Mouse (Mus musculus) heart, embryonic 11.5 days (tissue): ENCODE data around the gene Vmn2r101. TPM values are rescaled to one million over a fixed set of nuclear protein-coding genes. Genes with fewer than 3 reads are reported as not detected.

ENCODE experiments used
- ATAC-seq: fragments of 200-750 bp; cut with Nextera tagmentation; replicated peaks from 2 replicates; pipeline ENCODE4 v1.8.0; 2017; ENCODE audit warnings: moderate library complexity; ENCODE audit not compliant: insufficient number of reproducible peaks, low FRiP score, low TSS enrichment
- H3K27ac ChIP-seq: fragments of 300-500 bp; sonication (generic); 2 replicates; pipeline ENCODE4 v1.5.1; 2014; ENCODE audit warnings: mild to moderate bottlenecking, low read depth, low read length
- H3K27me3 ChIP-seq: fragments of 300-500 bp; sonication (generic); 2 replicates; pipeline ENCODE4 v1.6.1; 2014; ENCODE audit warnings: mild to moderate bottlenecking, low read length, mixed read lengths; ENCODE audit not compliant: control insufficient read depth, insufficient read depth
- H3K36me3 ChIP-seq: fragments of 300-500 bp; sonication (generic); 2 replicates; pipeline ENCODE4 v1.6.1; 2014; ENCODE audit warnings: mild to moderate bottlenecking, low read length, moderate library complexity, mixed read lengths; ENCODE audit not compliant: control insufficient read depth, insufficient read depth
- H3K4me1 ChIP-seq: fragments of 300-500 bp; sonication (generic); 2 replicates; pipeline ENCODE4 v1.6.1; 2014; ENCODE audit warnings: low read length; ENCODE audit not compliant: control insufficient read depth, insufficient read depth
- H3K4me2 ChIP-seq: fragments of 300-500 bp; sonication (generic); 2 replicates; pipeline ENCODE4 v1.6.1; 2014; ENCODE audit warnings: mild to moderate bottlenecking, moderate library complexity
- H3K4me3 ChIP-seq: fragments of 300-500 bp; sonication (generic); 2 replicates; pipeline ENCODE4 v1.5.1; 2014; ENCODE audit warnings: low read depth, low read length
- H3K9ac ChIP-seq: fragments of 300-500 bp; sonication (generic); 2 replicates; pipeline ENCODE4 v1.6.1; 2014; ENCODE audit warnings: mild to moderate bottlenecking, low read depth, low read length, moderate library complexity
- H3K9me3 ChIP-seq: fragments of 300-500 bp; sonication (generic); replicated peaks from 2 replicates; pipeline ENCODE4 v1.6.1; 2016; ENCODE audit warnings: low read length; ENCODE audit not compliant: control insufficient read depth
- WGBS: fragments of 180-500 bp; shearing (Covaris S2); extraction: QIAGEN DNeasy Blood & Tissue Kit; methylation state at CpG from one replicate; pipeline ENCODE4 v1.1.7; 2014; ENCODE audit not compliant: insufficient replicate concordance; 5-methylcytosine and 5-hydroxymethylcytosine counted together
- polyA plus RNA-seq: library from polyadenylated mRNA; unstranded; fragments of >200 nt; fragmentation: Nextera tagmentation; extraction: Ambion mirVana; gene quantifications from 2 replicates; pipeline ENCODE4 v1.2.1, GENCODE M21; 2014

Gene Vmn2r101
- polyA plus RNA-seq: not detected in 2 replicates

- H3K4me2 ChIP-seq: no peak within 1 kb of the TSS
- H3K4me1 ChIP-seq: no peaks in the 10 kb centered on the region
- no peak within 1 kb of the TSS for H3K4me3 ChIP-seq
- H3K9me3 ChIP-seq: 0 out of 2 replicates have a peak, but pooled peaks cover 3% of the 10 kb centered on the region
- no peak within 1 kb of the TSS for H3K9ac ChIP-seq
- H3K27ac ChIP-seq: no peak within 1 kb of the TSS
- no peaks in the 10 kb centered on the region for H3K36me3 ChIP-seq
- ATAC-seq: no peak
- no peaks in the 10 kb centered on the region for H3K27me3 ChIP-seq
Measured at GRCm38 (mm10) chr17:19576927-19577326, at the start of gene Vmn2r101. TSS of gene Vmn2r101 (plus strand) at chr17:19577227.

GRCm38 (mm10) chr17:19629328-19629727 is 52.3 kb downstream of the Vmn2r101 start:
- Histone ChIP-seq H3K4me3 (no peak overlapping the region), H3K27me3 (no peaks in the 10 kb centered on the region), H3K9me3 (peaks cover 14% of the 10 kb centered on the region), H3K9ac (no peak overlapping the region), H3K27ac (no peak overlapping the region), H3K4me1 (no peaks in the 10 kb centered on the region), H3K36me3 (no peaks in the 10 kb centered on the region), H3K4me2 (no peak overlapping the region)
- 71% methylated on average over 1 of the region's 1 CpGs for WGBS
- ATAC-seq: no peak

DNA sequence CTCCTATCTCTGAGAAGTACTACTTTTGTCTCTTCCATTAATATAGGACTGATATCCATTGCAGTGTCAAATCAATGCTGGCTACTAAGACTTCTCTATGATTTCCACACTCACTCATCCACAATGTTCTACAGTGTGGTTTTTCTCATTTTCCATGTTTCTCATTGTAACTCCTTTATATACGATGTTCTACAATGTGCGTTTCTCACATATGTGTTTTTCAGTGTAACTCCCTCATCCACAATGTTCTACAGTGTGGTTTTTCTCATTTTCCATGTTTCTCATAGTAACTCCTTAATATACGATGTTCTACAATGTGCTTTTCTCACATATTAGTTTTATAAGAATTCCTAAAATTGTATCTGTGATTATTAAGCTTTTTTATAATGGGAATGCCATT is 81.4 kb downstream of the Vmn2r101 start:
- no peaks in the 10 kb centered on the region for H3K4me1 ChIP-seq
- H3K9me3 ChIP-seq: no peaks in the 10 kb centered on the region
- WGBS: 74% methylated on average over 3 of the region's 3 CpGs
- no peak overlapping the region for H3K27ac ChIP-seq
- ATAC-seq: no peak
- H3K36me3 ChIP-seq: no peaks in the 10 kb centered on the region
- no peaks in the 10 kb centered on the region for H3K27me3 ChIP-seq
- no peak overlapping the region for H3K9ac ChIP-seq
- no peak overlapping the region for H3K4me2 ChIP-seq
- no peak overlapping the region for H3K4me3 ChIP-seq

- 65% methylated on average over 2 of the region's 2 CpGs for WGBS
Measured at GRCm38 (mm10) chr17:19660028-19660427, 83.0 kb downstream of the Vmn2r101 start, which contains the start of gene Vmn2r102. TSS of gene Vmn2r102 (plus strand) at chr17:19660328.

More at GRCm38 (mm10) chr17:19660028-19660427, 83.0 kb downstream of the Vmn2r101 start, which contains the start of gene Vmn2r102:
- H3K9ac ChIP-seq: no peak within 1 kb of the TSS
- H3K36me3 ChIP-seq: no peaks in the 10 kb centered on the region
- H3K9me3 ChIP-seq: no peaks in the 10 kb centered on the region
- ATAC-seq: no peak
- no peaks in the 10 kb centered on the region for H3K4me1 ChIP-seq
- H3K27ac ChIP-seq: no peak within 1 kb of the TSS
- no peak within 1 kb of the TSS for H3K4me3 ChIP-seq
- no peaks in the 10 kb centered on the region for H3K27me3 ChIP-seq
- H3K4me2 ChIP-seq: no peak within 1 kb of the TSS

Other genes starting within 250 kb of the Vmn2r101 start
- not detected in 2 replicates for gene Vmn2r99, start 215.3 kb upstream of the Vmn2r101 start, polyA plus RNA-seq
- gene Vmn2r100, start 72.5 kb upstream of the Vmn2r101 start, polyA plus RNA-seq: not detected in 2 replicates
- gene Vmn2r102, start 83.1 kb downstream of the Vmn2r101 start, polyA plus RNA-seq: not detected in 2 replicates
- gene Vmn2r103, start 196.1 kb downstream of the Vmn2r101 start, polyA plus RNA-seq: not detected in 2 replicates